Mouse (Mus musculus) liver, embryonic 11.5 days (tissue): Measurements from ENCODE around the gene Gm10413. TPM values are rescaled to one million over a fixed set of nuclear protein-coding genes. Genes with fewer than 3 reads are reported as not detected.
"Not testable (repeated sequence)": the region's sequence is repeated elsewhere in the genome, so short reads cannot be mapped to it uniquely, and the experiment has no call there.

Source experiments
- ATAC-seq: fragments of 200-750 bp; cut with Nextera tagmentation; replicated peaks from 2 replicates; pipeline ENCODE4 v1.8.0; 2017; ENCODE audit warnings: moderate number of reproducible peaks, mild to moderate bottlenecking, moderate TSS enrichment, moderate library complexity; ENCODE audit not compliant: low FRiP score
- DNase-seq: peaks from one replicate; pipeline ENCODE4 v3.0.0-alpha.2; 2017; ENCODE audit warnings: low spot score
- H3K27ac ChIP-seq: fragments of 300-500 bp; sonication (generic); 2 replicates; pipeline ENCODE4 v1.5.1; 2014; ENCODE audit warnings: mild to moderate bottlenecking, low read depth, low read length, control low read depth
- H3K27me3 ChIP-seq: fragments of 300-500 bp; sonication (generic); replicated peaks from 2 replicates; pipeline ENCODE4 v1.6.1; 2014; ENCODE audit warnings: low read length, mixed read lengths; ENCODE audit not compliant: control insufficient read depth, insufficient read depth
- H3K36me3 ChIP-seq: fragments of 300-500 bp; sonication (generic); 2 replicates; pipeline ENCODE4 v1.6.1; 2014; ENCODE audit warnings: mild to moderate bottlenecking, low read length, moderate library complexity, mixed read lengths; ENCODE audit not compliant: control insufficient read depth, insufficient read depth
- H3K4me1 ChIP-seq: fragments of 300-500 bp; sonication (generic); replicated peaks from 2 replicates; pipeline ENCODE4 v1.6.1; 2014; ENCODE audit warnings: low read length, mixed read lengths; ENCODE audit not compliant: control insufficient read depth, insufficient read depth
- H3K4me2 ChIP-seq: fragments of 300-500 bp; sonication (generic); 2 replicates; pipeline ENCODE4 v1.6.1; 2014; ENCODE audit warnings: mild to moderate bottlenecking, control low read depth, moderate library complexity
- H3K4me3 ChIP-seq: fragments of 300-500 bp; sonication (generic); 2 replicates; pipeline ENCODE4 v1.5.1; 2014; ENCODE audit warnings: low read depth, low read length, control low read depth
- H3K9ac ChIP-seq: fragments of 300-500 bp; sonication (generic); 2 replicates; pipeline ENCODE4 v1.6.1; 2014; ENCODE audit warnings: low read depth, low read length, control low read depth
- H3K9me3 ChIP-seq: fragments of 300-500 bp; sonication (generic); 2 replicates; pipeline ENCODE4 v1.6.1; 2016; ENCODE audit warnings: low read length, inconsistent platforms, mixed read lengths; ENCODE audit not compliant: control insufficient read depth
- WGBS: fragments of 180-500 bp; shearing (Covaris S2); extraction: QIAGEN DNeasy Blood & Tissue Kit; methylation state at CpG from one replicate; pipeline ENCODE4 v1.1.7; 2014; 5-methylcytosine and 5-hydroxymethylcytosine counted together
- polyA plus RNA-seq: library from polyadenylated mRNA; unstranded; fragments of >200 nt; fragmentation: Nextera tagmentation; extraction: Ambion mirVana; gene quantifications from 2 replicates; pipeline ENCODE4 v1.2.1, GENCODE M21; 2014

Gene Gm10413
- not detected in 2 replicates for polyA plus RNA-seq

GRCm38 (mm10) chr14:3394793-3395192 lies at the start of gene Gm10413:
Gm10413 (plus strand) TSS chr14:3395093.
- H3K4me3 ChIP-seq, H3K9ac ChIP-seq, H3K4me1 ChIP-seq, ATAC-seq, H3K9me3 ChIP-seq, H3K27me3 ChIP-seq, DNase-seq, H3K27ac ChIP-seq, H3K4me2 ChIP-seq, H3K36me3 ChIP-seq: not testable (repeated sequence)
- no CpG with 5 or more reads among the region's 2 CpGs for WGBS

- not testable (repeated sequence) for H3K27ac ChIP-seq, H3K4me3 ChIP-seq, ATAC-seq, DNase-seq, H3K4me1 ChIP-seq, H3K9ac ChIP-seq, H3K4me2 ChIP-seq, H3K27me3 ChIP-seq, H3K9me3 ChIP-seq, H3K36me3 ChIP-seq
- no CpG with 5 or more reads among the region's 32 CpGs for WGBS
These were observed 17.4 kb downstream of the Gm10413 start, which contains the start of gene Gm10409 for GRCm38 (mm10) chr14:3412314-3412713. Gm10409 (plus strand) TSS chr14:3412614.

- not testable (repeated sequence) for H3K4me1 ChIP-seq, H3K9ac ChIP-seq, DNase-seq, H3K27me3 ChIP-seq, H3K27ac ChIP-seq, H3K4me2 ChIP-seq, ATAC-seq, H3K36me3 ChIP-seq, H3K4me3 ChIP-seq, H3K9me3 ChIP-seq
- no CpG with 5 or more reads among the region's 2 CpGs for WGBS
These were observed 32.9 kb downstream of the Gm10413 start, which contains the start of gene Gm3005 for GRCm38 (mm10) chr14:3427803-3428202. Gm3005 (plus strand) TSS chr14:3428103.

GRCm38 (mm10) chr14:3449079-3449478 lies 54.2 kb downstream of the Gm10413 start, which contains the start of gene Gm10408:
Gm10408 (plus strand) TSS chr14:3449379.
- not testable (repeated sequence) for H3K27ac ChIP-seq, H3K4me3 ChIP-seq, DNase-seq, ATAC-seq, H3K4me2 ChIP-seq, H3K36me3 ChIP-seq, H3K9ac ChIP-seq, H3K9me3 ChIP-seq, H3K27me3 ChIP-seq, H3K4me1 ChIP-seq
- WGBS, result no CpG with 5 or more reads among the region's 3 CpGs

Other genes starting within 250 kb of the Gm10413 start
- gene Gm5795, start 206.8 kb upstream of the Gm10413 start, polyA plus RNA-seq, result not detected in 2 replicates
- gene D830030K20Rik, start 186.6 kb upstream of the Gm10413 start, polyA plus RNA-seq, result 2.4 and 2.7 TPM in 2 replicates
- gene Gm2956, start 62.5 kb upstream of the Gm10413 start, polyA plus RNA-seq, result not detected in 2 replicates
- 0.40 and 0.43 TPM in 2 replicates for gene Gm10409, start 17.5 kb downstream of the Gm10413 start, polyA plus RNA-seq
- 0.99 TPM in 1 of 2 replicates, not detected in the other for gene Gm3005, start 33.0 kb downstream of the Gm10413 start, polyA plus RNA-seq
- not detected in 2 replicates for gene Gm10408, start 54.3 kb downstream of the Gm10413 start, polyA plus RNA-seq
- gene Gm3012, start 239.4 kb downstream of the Gm10413 start, polyA plus RNA-seq, result not detected in 2 replicates